Mouse (Mus musculus) megakaryocyte, embryonic 14.5 days (primary cell): ENCODE measurements around the gene Pkdcc.

Experiments
- FLI1 ChIP-seq: IDR thresholded peaks from 2 replicates; pipeline ENCODE4 v1.6.1; 2012; ENCODE audit warnings: low read length, inconsistent platforms, mixed read lengths
- GATA1 ChIP-seq: IDR thresholded peaks from 3 replicates; pipeline ENCODE4 v1.6.1; 2012; ENCODE audit warnings: mixed read lengths, low read length, inconsistent platforms, borderline replicate concordance

- TF ChIP-seq GATA1 (no peak), FLI1 (no peak)
These were observed 35.5 kb upstream of the Pkdcc start for GRCm38 (mm10) chr17:83179569-83179968.
